Mouse (Mus musculus): ENCODE measurements around the gene Ercc2.

The Ercc2 gene

GRCm38 (mm10) chr7:19359892-19360641 lies 21.7 kb upstream of the Ercc2 start:
- peak; percentile 95 for DNase-seq (ENCODE audit: low read depth, low spot score)

- peak; percentile 94 for DNase-seq (ENCODE audit: low read depth, low spot score)
Observed at GRCm38 (mm10) chr7:19360944-19361343, 20.9 kb upstream of the Ercc2 start.

DNA sequence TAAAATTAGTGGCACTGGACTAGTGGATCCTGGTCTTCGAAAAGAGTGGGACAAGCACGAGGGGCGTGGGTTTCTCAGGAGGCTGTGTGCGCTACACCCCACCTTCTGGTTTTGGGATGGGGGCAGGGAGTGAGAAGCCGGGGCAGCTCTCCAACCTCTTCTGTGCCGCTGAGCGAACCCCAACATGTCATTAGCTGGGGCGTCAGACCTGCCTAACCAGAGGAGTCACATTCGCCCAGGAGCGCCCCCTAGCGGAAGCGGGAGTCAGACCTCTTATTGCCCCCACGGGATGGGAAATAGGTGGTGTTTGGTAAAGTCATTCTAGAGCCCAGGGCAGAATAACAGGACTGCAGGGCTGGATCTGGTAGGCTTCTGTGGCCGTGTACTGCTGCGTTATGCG lies 20.1 kb upstream of the Ercc2 start:
- peak; percentile 80 for DNase-seq (ENCODE audit: low read depth, low spot score)

DNA sequence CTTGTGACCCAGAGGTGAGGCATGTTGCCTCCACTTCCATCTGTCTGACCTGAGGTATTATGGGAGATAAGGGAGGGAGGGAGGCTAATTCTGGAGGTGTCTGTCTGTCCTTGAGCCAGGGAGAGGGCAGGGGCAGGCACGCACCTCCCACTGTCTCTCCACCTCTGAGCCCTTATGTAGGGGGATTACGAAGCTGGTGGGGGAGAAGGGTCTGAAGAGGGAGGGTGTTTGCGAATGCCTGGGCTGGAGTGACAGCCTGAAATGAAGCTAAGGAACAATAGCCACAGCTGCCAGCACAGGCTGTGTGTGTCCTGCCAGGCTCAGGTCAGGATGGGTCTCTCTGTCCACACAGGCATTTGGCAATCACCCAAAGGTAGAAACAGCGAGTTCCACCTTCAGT lies 19.5 kb upstream of the Ercc2 start:
- DNase-seq (ENCODE audit: low read depth, low spot score): no peak

DNA sequence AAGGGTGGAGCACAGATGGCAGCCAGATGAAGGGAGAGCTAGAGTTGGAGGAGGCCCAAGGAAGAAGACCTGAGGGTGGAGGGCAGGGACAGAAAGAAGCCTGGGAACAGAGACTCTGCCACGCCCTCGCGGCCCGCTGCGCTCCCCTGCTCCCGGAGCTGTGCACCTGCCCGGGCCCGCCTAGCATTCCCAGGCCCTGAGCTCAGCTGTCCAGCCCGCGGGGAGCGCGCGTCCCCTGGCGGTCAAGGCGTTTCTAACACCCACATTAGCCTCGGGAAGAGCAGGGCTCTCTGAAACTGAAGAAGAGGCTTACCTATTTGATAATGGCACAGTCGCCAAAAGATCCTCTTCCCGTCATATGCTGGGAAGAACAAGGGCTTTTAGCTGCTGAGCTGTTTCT lies 17.9 kb upstream of the Ercc2 start:
- DNase-seq (ENCODE audit: low read depth, low spot score): peak; percentile 90

- DNase-seq (ENCODE audit: low read depth, low spot score): no peak
Observed at GRCm38 (mm10) chr7:19365376-19365775, 16.4 kb upstream of the Ercc2 start.

- peak; percentile 85 for DNase-seq (ENCODE audit: low read depth, low spot score)
Observed at GRCm38 (mm10) chr7:19368380-19368779, 13.4 kb upstream of the Ercc2 start.

GRCm38 (mm10) chr7:19369823-19370425 lies 11.9 kb upstream of the Ercc2 start:
- DNase-seq (ENCODE audit: low read depth, low spot score): no peak

GRCm38 (mm10) chr7:19373367-19373766 lies 8.4 kb upstream of the Ercc2 start:
- DNase-seq (ENCODE audit: low read depth, low spot score): peak; percentile 46

DNA sequence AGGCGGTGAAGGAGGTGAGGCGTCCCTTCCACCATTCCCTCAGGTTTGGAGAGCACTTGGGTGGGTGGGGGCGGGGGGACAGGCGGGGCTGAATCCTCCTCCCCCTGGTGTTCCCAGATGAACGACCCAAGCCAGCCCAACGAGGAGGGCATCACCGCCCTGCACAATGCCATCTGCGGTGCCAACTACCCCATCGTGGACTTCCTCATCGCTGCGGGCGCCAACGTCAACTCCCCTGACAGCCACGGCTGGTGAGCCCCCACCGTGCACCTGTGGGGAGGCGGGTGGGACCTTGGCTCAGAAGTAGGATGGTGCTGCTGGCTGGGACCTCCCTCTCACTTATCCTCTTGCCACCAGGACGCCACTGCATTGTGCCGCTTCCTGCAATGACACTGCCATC lies 6.4 kb upstream of the Ercc2 start:
- DNase-seq (ENCODE audit: low read depth, low spot score): no peak

DNA sequence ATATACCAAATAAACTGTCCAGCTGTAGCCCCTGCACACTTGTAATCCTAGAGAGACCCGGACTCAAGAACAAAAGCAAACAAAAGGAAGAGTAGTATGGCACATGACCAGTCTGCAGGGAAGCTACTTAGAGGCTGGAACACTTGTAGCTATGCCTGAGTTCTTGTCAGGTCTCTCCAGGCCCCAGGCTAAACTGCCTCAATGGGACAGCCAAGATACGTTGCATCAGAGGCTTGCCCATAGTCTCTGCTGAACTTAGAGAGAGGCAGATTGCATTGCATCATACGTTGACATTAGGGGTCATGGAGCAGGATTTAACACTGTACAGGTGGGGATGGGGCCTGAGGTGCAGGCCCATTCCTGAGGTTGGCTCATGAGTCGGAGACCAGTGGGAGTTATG lies 5.8 kb upstream of the Ercc2 start:
- DNase-seq (ENCODE audit: low read depth, low spot score): no peak

- DNase-seq (ENCODE audit: low read depth, low spot score): no peak
Observed at GRCm38 (mm10) chr7:19378049-19378448, 3.8 kb upstream of the Ercc2 start.

DNA sequence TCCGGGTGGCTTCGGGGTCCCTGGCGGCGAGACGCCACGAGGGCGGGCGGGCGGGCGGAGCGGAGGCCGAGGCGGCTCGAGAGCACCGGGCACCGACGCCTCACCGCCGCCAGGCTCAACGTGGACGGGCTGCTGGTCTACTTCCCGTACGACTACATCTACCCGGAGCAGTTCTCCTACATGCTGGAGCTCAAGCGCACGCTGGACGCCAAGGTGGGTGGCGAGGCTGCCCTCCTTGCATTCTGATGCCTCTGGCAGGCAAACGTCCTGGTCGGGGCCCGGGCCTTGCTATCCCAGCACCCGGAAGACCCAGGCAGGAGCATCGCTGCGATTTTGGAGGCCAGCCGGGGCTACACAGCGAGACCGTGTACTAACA lies 344 bp downstream of the Ercc2 start:
- DNase-seq (ENCODE audit: low read depth, low spot score): no peak

DNA sequence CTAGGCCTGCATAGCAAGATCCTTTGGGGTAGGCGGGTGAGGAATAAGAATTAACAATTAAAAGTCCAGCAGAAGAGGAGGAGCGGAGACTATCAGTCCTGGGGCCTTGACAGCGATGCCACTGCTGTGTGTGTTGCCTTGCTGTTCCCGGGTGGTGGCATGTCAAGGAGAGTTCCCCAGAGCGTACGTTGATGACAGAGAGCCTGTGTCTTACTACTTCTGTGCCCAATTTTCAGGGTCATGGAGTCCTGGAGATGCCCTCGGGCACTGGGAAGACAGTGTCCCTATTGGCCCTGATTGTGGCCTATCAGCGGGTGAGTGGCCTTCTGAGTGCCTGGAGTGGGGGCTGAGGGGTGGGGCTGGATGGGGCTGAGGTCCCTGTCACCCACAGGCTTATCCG lies 1.9 kb downstream of the Ercc2 start:
- DNase-seq (ENCODE audit: low read depth, low spot score): no peak

- DNase-seq (ENCODE audit: low read depth, low spot score): no peak
Observed at GRCm38 (mm10) chr7:19388699-19389413, 7.0 kb downstream of the Ercc2 start.

DNA sequence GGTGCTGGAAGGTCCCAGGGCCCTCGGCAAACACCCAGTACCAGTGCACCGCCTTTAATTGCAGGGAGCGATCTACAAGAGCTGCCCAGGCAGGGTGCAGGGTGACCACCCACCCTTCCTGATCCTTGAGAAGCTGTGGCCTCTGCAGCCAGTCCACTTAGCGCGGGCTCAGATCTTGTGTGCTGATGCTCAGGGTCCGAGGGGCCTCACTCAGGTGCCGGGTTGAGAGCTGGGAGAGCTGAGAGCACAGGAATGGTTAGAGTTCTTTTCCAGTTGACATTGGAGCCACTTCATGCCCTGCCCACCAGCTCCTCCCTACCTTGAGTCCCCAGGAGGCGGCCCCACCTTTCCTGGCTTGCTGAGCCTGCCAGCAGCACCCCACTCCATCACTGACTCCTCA lies 12.7 kb downstream of the Ercc2 start:
- no peak for DNase-seq (ENCODE audit: low read depth, low spot score)

DNA sequence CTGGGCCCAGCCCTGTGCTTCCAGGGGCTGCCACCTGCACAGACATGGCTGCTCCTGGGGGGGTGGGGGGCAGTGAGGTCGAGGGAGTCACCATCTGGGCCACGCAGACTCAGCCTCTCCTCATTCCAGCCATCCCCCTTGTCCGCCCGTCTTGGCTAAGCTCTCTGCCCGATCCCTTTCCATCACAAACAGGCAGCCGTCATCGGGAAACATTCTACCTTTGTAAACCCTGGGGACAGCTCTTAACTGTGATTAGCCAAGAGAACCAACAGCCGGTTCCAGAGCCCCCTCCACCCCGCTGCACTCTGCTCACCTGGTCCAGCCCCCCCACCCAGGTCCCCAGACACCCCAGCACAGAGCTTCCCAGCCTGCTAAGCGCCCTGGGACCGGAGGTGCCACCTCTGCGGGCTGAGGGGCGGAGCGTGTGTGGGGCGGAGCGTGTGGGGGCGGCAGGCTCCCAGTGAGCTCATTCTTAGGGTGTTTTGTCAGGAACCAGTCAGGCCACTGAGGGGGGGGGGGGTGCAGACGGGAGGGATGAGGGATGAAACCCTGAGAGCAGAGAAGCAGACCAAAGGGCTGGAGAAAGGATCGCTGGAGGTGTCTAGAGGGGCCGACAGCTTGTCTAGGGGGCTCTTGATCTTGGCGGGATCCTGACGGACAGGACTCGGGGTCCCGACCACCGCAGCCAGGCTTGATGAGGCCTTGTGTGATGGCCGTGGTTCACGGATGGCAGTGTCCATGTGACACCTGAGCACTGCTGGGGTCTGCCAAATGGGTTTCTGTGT lies 17.9 kb downstream of the Ercc2 start:
- peak; percentile 75 for DNase-seq (ENCODE audit: low read depth, low spot score)

DNA sequence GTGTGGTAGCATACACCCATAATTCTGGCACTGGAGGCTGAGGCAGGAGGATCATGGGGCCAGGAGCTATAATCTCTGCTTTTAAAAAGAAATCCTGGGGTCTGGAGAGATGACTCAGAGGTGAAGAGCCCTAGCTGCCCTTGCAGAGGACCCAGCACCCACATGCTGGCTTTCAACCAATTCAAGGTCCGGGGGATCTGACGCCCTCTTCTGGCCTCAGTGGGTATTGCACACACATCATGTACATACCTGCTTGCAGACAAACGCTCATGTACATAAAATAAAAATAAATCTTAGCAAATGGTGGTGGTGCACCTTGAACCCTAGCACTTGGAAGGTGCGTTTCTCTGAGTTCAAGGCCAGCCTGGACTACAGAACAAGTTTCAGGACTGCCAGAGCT lies 19.1 kb downstream of the Ercc2 start:
- peak; percentile 83 for DNase-seq (ENCODE audit: low read depth, low spot score)

- DNase-seq (ENCODE audit: low read depth, low spot score): no peak
Observed at GRCm38 (mm10) chr7:19402535-19403112, 20.8 kb downstream of the Ercc2 start.

GRCm38 (mm10) chr7:19403731-19404296 lies 22.0 kb downstream of the Ercc2 start, which contains the start of gene Klc3:
Gene Klc3 (minus strand): TSS chr7:19404104.
- peak; percentile 88 for DNase-seq (ENCODE audit: low read depth, low spot score)

- DNase-seq (ENCODE audit: low read depth, low spot score): no peak
Observed at GRCm38 (mm10) chr7:19404476-19404875, 22.7 kb downstream of the Ercc2 start, which contains the start of gene Ckm. Gene Ckm (plus strand): TSS chr7:19404776.

Measured in R1 (cell line).